Mouse (Mus musculus) heart, adult 2 months (tissue): ENCODE measurements around the gene Limd1. TPM values are rescaled to one million over a fixed set of nuclear protein-coding genes. Genes with fewer than 3 reads are reported as not detected.

Experiments used
- DNase-seq, 2 experiments: peaks; one replicate each; pipeline ENCODE4 v3.0.0; 2021
- H3K27ac ChIP-seq: fragments of 200-600 bp; 2 replicates; pipeline ENCODE4 v1.8.1; 2022
- H3K27me3 ChIP-seq: fragments of 200-500 bp; 2 replicates; pipeline ENCODE4 v1.6.1; 2012; ENCODE audit warnings: mild to moderate bottlenecking, low read length, inconsistent platforms, mixed read lengths; ENCODE audit not compliant: control insufficient read depth, insufficient read depth
- H3K36me3 ChIP-seq: fragments of 200-500 bp; 2 replicates; pipeline ENCODE4 v1.6.1; 2012; ENCODE audit warnings: low read length, inconsistent platforms; ENCODE audit not compliant: control insufficient read depth, insufficient read depth
- H3K4me1 ChIP-seq: fragments of 200-500 bp; 2 replicates; pipeline ENCODE4 v1.6.1; 2011; ENCODE audit warnings: low read length; ENCODE audit not compliant: control insufficient read depth, insufficient read depth
- H3K4me3 ChIP-seq: fragments of 200-600 bp; 2 replicates; pipeline ENCODE4 v1.8.1; 2022
- H3K79me2 ChIP-seq: fragments of 200-500 bp; replicated peaks from 2 replicates; pipeline ENCODE4 v1.6.1; 2012; ENCODE audit warnings: mild to moderate bottlenecking, inconsistent platforms, low read length, moderate library complexity, mixed read lengths; ENCODE audit not compliant: control insufficient read depth, insufficient read depth
- H3K9ac ChIP-seq: fragments of 200-500 bp; 2 replicates; pipeline ENCODE4 v1.6.1; 2012; ENCODE audit warnings: low read depth, mild to moderate bottlenecking, control low read depth, inconsistent platforms, low read length, mixed read lengths
- CTCF ChIP-seq: fragments of 200-600 bp; IDR thresholded peaks from 2 replicates; pipeline ENCODE4 v1.8.1; 2022; ENCODE audit warnings: antibody characterized with exemption, mild to moderate bottlenecking, moderate library complexity
- EP300 ChIP-seq: fragments of 200-500 bp; IDR thresholded peaks from 2 replicates; pipeline ENCODE4 v1.6.1; 2011; ENCODE audit warnings: low read depth, low read length, control low read depth; ENCODE audit not compliant: insufficient read depth
- POLR2A ChIP-seq: fragments of 200-500 bp; IDR thresholded peaks from 2 replicates; pipeline ENCODE4 v1.6.1; 2011; ENCODE audit warnings: mild to moderate bottlenecking, low read depth, low read length, control low read depth; ENCODE audit not compliant: insufficient read depth
- WGBS: fragments of 180-500 bp; shearing (Covaris S2); methylation state at CpG from one replicate; pipeline ENCODE4 v1.1.7; 2018; 5-methylcytosine and 5-hydroxymethylcytosine counted together
- intact Hi-C: fragments of 180-260 bp; cut with DNase I; formaldehyde crosslinking; loops from one replicate; pipeline ENCODE4 v1.15.1; 2025
- polyA plus RNA-seq: library from polyadenylated mRNA; depleted of rRNA; stranded (reverse); fragments of >200 nt; gene quantifications from 2 replicates; pipeline ENCODE4 v1.2.3, GENCODE M21; 2012
- total RNA-seq, 2 experiments: library from RNA; stranded (reverse); gene quantifications; 2 replicates each; pipeline ENCODE4 v1.2.3; 2021

Limd1 gene
- total and polyA plus RNA-seq, 3 experiments, result 33.7 to 48.9 (median 34.6) TPM

DNA sequence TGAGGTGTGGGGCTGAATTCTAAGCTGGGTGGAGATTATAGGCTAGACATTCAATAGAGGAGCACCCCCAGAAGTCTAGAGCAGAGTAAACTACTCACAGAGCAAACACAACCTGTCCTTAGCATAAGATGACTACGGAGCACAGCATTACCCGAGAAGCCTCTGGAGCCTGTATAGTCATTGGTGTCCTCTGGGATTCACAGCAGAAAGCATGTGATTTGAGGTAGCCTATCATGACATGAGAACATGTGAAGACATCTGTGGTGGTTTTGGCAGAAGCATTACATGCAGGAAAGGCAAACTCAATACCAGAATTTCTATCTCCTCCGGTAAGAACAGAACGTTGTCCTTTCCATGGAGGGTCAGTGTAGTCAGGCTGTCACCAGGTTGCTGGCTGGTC, 7.1 kb downstream of the Limd1 start:
- 52% methylated on average over 4 of the region's 4 CpGs for WGBS
- H3K36me3 ChIP-seq, result peaks cover 60% of the 10 kb centered on the region
- H3K9ac ChIP-seq, result no peak overlapping the region
- no peak for DNase-seq
- H3K79me2 ChIP-seq, result peaks cover 9% of the 10 kb centered on the region
- no peaks in the 10 kb centered on the region for H3K27me3 ChIP-seq
- TF ChIP-seq POLR2A (peak; percentile 15; the same call in 1 of the 2 replicates), EP300 (no peak)
- H3K27ac ChIP-seq, result peak overlapping the region; percentile 32
- intact Hi-C loops, result no loop called here
- peaks cover 43% of the 10 kb centered on the region for H3K4me1 ChIP-seq
- no peak overlapping the region for H3K4me3 ChIP-seq

DNA sequence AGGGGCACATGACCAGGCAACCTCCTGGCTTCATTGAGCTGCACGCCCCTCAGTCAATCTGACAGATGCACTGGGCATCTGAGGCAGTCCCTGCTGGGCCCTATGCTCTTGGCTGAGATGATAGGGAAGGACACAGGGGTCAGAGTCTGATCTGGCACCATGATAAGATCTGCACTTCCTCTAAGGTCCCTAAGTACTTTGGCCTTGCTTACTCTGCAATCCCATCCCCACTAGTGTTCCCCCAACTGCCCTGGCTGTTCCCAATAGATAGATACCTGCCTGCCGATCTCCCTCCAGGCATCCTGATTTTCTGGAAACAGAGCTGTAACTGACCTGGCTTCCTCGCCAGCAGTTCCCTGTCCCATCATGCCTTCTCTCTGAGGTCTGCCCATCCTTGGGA, 8.1 kb downstream of the Limd1 start:
- intact Hi-C loops, result no loop called here
- H3K79me2 ChIP-seq, result peaks cover 9% of the 10 kb centered on the region
- TF ChIP-seq EP300 (no peak), POLR2A (0 out of 2 replicates have a peak, but pooled peaks have one; percentile 16), CTCF (no peak)
- H3K27ac ChIP-seq, result peak overlapping the region; percentile 32
- no peak overlapping the region for H3K4me3 ChIP-seq
- H3K4me1 ChIP-seq, result peaks cover 48% of the 10 kb centered on the region
- H3K36me3 ChIP-seq, result peaks cover 55% of the 10 kb centered on the region
- H3K9ac ChIP-seq, result peak overlapping the region; percentile 17
- WGBS, result 63% methylated on average over 3 of the region's 3 CpGs
- no peak for DNase-seq
- H3K27me3 ChIP-seq, result no peaks in the 10 kb centered on the region

DNA sequence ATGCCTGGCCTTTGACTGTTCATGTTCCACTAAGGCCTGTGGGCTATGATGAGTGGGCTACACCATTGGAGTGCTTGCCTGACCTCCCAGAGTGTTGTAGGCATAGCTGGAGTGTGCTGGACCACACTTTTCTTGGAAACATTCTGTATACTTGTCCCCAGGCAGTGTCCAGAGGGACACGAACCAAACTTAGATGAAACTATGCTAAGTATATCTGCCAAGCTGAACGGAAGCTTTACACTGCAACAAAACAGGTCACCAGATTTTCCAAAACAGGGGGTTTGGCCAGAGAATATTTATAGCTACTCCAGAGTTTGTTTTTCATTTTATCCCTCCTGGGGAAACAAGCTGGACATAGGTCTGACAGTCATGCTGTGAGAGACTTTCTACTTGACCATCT, 10.6 kb downstream of the Limd1 start:
- Histone ChIP-seq H3K27me3 (no peaks in the 10 kb centered on the region), H3K4me3 (no peak overlapping the region), H3K79me2 (peaks cover 12% of the 10 kb centered on the region), H3K4me1 (peaks cover 45% of the 10 kb centered on the region), H3K36me3 (peaks cover 36% of the 10 kb centered on the region), H3K27ac (peak overlapping the region; percentile 70), H3K9ac (no peak overlapping the region)
- intact Hi-C loops, result no loop called here
- no peak for TF ChIP-seq EP300
- no peak for TF ChIP-seq CTCF
- no peak for TF ChIP-seq POLR2A
- no peak for DNase-seq
- 11% methylated on average over 2 of the region's 2 CpGs for WGBS

DNA sequence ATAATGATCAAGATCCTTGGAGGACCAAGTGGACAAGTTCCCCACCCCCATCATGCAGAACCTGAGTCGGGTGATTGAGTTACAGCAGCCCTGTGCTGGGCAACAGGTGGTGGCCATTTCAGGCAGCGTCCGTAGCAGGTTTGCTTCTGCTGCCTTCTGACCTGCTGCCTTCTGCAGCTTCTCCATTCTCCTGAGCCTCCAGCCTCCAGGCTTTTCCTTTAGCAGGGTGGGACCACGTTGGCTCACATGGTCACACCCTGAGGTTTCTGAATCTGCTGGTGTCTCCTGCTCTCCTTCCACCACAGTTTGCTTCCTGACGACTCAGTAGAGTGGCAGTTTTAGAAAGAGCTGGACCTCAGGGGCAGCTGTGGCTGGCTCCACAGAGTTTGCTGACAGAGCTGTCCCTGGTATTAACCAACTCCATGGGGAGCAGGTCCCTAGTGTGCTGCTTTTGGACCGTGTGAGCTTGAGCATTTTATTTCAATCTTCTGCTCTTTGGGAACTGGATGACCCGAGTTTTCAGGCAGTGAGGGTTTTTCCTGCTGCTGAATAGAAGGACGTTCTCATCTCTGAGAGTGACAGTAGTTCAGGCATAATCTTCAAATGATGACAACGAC, 11.3 kb downstream of the Limd1 start:
- Histone ChIP-seq H3K36me3 (peaks cover 35% of the 10 kb centered on the region), H3K27me3 (no peaks in the 10 kb centered on the region), H3K9ac (0 out of 2 replicates have a peak overlapping the region, but pooled peaks have one; percentile 4), H3K4me3 (peak overlapping the region; percentile 11; the same call in 1 of the 2 replicates), H3K27ac (peak overlapping the region; percentile 70), H3K4me1 (peaks cover 43% of the 10 kb centered on the region), H3K79me2 (peaks cover 10% of the 10 kb centered on the region)
- intact Hi-C loops, result no loop called here
- WGBS, result 22% methylated on average over 9 of the region's 9 CpGs
- TF ChIP-seq POLR2A (no peak), CTCF (no peak), EP300 (no peak)
- DNase-seq, result no peak

DNA sequence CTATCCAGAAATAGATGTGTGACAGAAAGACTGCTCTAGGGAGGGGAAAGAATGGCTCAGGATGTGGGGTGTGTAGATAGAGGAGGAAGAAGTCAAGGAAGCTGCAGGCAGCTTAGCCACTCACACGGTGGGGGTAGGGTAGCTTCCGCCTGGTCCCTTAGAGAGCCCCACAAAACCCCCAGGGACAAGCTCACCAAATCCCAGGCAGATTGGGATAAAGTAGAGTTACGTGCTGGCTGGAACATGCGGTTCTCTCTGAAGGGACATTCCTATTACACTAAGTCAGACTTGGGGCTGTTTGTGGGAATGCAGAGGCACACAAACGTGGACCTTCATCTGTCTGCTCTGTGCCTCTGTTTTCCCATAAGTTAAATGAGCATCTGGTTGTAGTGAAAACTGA, 12.4 kb downstream of the Limd1 start:
- intact Hi-C loops, result no loop called here
- TF ChIP-seq POLR2A (0 out of 2 replicates have a peak, but pooled peaks have one; percentile 13), CTCF (no peak), EP300 (peak; percentile 71; the same call in 1 of the 2 replicates)
- 8% methylated on average over 5 of the region's 5 CpGs for WGBS

DNA sequence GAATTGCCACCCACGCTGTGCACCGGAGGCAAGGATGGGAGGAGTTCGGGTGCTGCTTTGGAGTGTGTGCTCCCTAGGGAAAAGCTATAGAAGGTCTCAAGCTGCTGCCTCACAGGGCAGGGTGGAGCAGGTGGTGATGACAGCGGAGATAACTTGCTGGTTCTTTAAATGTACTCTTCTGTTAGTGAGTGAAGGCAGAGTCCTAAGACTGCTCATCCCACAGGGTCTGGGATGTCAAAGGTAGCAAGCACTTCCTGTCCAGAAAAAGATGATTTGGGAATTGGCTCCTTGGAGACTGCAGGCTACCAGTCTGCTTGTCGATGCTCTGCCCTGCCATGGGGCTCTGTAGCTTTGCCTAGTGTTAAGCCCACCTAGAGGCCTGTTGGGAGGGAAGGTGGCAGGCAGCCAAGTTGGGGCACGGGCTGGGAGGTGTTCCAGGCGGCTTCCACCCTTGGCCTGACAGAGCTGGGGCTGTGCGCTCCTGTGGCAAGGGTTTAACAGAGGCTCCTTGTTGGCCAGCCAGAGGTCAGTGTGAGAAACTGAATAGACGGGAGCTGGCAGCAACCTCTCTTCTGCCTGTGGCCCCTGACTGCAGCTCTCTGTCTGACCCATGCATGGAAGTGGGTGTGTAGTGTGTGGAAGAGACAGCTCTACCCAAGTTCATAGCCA, 13.5 kb downstream of the Limd1 start:
- H3K27ac ChIP-seq, result peak overlapping the region; percentile 70
- H3K4me1 ChIP-seq, result peaks cover 36% of the 10 kb centered on the region
- no peaks in the 10 kb centered on the region for H3K27me3 ChIP-seq
- peaks cover 24% of the 10 kb centered on the region for H3K36me3 ChIP-seq
- intact Hi-C loops, result no loop called here
- TF ChIP-seq EP300 (no peak), POLR2A (no peak), CTCF (no peak)
- no peak overlapping the region for H3K4me3 ChIP-seq
- 29% methylated on average over 9 of the region's 9 CpGs for WGBS
- DNase-seq, result peak; percentile 51 to 62
- H3K79me2 ChIP-seq, result peaks cover 7% of the 10 kb centered on the region
- H3K9ac ChIP-seq, result peak overlapping the region; percentile 9; the same call in 1 of the 2 replicates

More for the DNA sequence above, 12.4 kb downstream of the Limd1 start:
- Histone ChIP-seq H3K36me3 (peaks cover 31% of the 10 kb centered on the region), H3K79me2 (peaks cover 10% of the 10 kb centered on the region), H3K27me3 (no peaks in the 10 kb centered on the region), H3K4me1 (peaks cover 43% of the 10 kb centered on the region), H3K9ac (no peak overlapping the region), H3K4me3 (no peak overlapping the region), H3K27ac (peak overlapping the region; percentile 70)
- DNase-seq, result peak; percentile 64 to 71
